Mouse (Mus musculus): ENCODE measurements around the gene Cbfb. TPM values are rescaled to one million over a fixed set of nuclear protein-coding genes. Genes with fewer than 3 reads are reported as not detected.

Gene Cbfb
- polyA plus RNA-seq, 1 experiment = 33.1 TPM

DNA sequence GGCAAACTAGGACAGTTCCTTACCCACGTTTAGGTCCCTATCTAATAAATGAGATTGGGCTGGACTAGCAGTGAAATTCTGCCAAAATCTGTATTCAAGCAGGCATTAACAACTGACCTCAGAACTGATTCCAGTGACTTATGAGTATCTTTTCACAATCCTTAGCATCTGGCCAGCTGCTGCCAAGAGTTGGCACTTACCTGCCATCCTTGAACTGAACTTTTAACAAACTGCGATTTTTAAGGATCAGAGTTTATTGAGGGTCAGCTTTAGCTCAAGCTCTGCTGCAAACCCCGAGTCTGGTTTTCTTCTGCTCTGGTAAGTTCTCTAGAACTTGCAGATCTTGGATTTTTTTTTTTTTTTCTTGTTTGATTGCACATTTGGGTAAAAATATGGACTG lies 892 bp upstream of the Cbfb start:
- TF ChIP-seq GATA1 (IDR thresholded peaks at IDR 0.05; ENCODE audit: low read length) = no peak

DNA sequence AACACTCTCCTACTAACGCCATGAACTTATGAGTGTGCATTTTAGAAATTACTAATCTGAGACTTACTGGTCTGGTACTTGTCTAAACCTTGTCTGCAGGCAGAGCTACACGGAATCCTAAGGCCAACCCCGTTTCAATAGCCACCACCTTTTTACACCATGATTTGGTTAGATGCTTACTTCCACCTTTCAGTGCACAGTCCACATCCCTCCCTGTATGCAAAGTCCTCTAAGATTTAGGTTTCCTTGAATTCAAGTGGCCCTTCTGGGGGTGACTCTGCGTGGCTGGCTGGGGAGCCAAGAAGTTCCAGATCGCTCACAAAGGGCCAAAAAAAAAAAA lies 463 bp upstream of the Cbfb start:
- TF ChIP-seq GATA1 (IDR thresholded peaks at IDR 0.05; ENCODE audit: low read length) = no peak

DNA sequence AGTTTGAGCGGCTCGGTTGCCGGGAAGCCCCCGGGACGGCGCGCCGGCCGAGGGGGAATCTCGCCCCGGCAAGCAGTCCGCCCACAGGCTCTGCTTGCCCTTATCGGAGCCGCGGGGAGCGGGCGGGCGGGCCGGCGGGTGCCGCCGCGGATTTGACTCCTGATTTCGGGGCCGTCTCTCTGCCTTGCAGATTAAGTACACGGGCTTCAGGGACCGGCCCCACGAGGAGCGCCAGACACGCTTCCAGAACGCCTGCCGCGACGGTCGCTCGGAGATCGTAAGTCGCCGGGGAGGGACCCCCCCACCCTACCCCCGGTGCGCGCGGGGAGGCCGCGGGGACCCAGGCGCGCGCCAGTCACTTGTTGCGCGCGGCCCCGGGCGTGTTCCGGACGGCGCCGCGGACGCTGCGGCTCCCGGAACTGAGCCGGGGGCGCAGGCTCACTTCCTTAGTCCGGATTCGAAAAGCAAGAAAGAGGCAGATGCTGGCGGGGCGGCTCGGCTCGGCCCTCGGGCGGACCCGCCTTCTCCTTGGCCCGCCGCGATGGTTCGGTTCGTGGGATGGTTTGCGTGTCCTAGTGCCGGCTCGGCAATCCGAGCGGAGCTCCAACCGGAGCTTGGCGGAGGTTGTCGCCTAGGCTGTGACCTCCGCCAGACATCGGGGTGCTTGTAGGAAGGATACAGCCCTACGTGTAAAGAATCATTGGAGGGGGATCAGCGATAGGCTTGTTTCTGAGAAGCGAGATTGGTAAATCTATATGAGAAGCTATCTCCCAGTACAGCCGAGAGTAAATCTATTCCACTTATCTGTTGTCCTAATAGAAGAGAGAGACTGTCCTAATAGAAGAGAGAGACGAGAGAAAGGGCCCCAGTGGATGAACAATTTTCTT lies 885 bp downstream of the Cbfb start:
- TF ChIP-seq GATA1 (IDR thresholded peaks at IDR 0.05; ENCODE audit: low read length) = no peak

DNA sequence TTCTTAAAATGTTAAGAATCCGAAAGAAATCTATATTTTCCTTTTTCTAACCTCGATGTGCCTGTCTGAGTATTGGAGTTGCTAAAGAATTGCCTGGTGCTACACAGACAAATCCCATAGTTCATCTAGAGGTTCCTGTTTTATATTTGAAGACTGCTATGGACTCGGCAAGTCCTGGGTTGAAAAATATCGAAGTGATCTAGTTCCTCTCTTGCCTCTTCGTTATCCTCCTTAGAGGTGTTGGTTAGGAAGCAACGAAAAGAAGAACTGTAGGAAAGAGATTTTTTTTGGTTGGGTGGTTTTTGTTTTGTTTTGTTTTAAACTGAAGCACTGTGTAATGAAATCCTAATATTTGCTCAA lies 1.5 kb downstream of the Cbfb start:
- no peak for TF ChIP-seq GATA1 (IDR thresholded peaks at IDR 0.05; ENCODE audit: low read length)

DNA sequence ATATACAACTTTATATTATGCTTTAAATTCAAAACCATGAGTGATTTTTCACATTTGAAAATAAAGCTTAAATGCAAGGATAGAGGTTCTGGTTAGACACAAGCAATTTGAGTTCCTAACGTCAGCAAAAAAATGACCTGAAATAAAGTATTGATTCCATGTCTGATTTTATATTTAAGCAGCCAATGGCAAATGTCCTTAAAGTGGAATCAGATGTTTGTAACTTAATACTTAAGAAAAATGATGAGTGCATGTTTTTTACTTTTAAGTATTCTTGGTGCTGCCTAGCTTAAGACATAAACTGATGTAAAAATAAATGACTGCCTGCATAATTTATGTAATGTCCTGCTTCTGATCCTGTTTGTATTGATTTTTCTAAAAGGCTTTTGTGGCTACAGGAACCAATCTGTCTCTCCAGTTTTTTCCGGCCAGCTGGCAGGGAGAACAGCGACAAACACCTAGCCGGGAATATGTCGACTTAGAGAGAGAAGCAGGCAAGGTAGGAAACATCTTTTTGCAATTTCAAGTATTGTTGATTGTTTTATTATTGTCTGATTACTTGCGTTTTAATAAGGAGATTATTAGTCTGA lies 7.8 kb downstream of the Cbfb start:
- TF ChIP-seq GATA1 (IDR thresholded peaks at IDR 0.05; ENCODE audit: low read length) = no peak

DNA sequence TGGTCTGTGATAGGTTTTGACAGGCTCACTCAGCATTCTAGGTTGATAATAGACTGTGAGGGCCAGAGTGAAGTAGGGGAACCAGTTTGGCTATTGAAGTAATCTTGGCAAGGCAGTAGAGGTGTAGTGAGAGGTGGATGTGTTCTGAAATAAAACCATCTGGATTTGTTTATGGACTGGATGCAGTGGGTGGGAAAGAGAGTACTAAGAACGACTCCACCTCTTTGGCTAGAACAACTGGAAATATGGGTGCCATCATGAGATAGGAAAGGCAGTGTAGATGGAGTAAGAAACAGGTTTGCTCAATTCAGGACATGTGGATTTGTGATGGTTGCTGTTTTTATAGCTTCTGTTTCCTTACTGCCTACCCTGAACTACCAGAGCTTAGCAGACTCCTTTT lies 11.7 kb downstream of the Cbfb start:
- TF ChIP-seq GATA1 (IDR thresholded peaks at IDR 0.05; ENCODE audit: low read length) = no peak

DNA sequence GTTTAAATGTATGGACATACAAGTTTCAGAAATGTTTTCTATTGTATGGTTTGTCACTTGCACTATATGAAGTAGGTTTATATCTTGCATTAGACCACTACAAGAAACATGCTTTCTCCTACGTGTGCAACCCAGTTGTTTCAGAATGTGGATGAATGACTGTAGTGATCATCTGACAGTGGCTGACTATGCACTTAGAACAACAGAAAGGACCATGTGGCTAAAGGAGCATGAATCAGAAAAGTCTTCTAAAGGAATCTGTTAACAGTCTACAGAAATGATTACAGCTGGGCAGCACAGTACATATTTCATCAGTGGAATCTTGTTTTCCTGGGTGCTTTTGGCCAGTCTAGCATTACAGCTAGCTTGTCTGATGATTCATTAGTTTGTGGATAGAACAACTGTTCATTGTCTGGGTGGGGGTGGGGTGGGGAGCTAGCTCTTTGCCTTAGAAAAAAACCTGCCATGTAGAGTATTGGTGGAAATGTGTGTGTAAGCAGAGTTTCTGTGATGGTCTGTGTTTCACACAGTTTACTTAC lies 16.1 kb downstream of the Cbfb start:
- TF ChIP-seq GATA1 (IDR thresholded peaks at IDR 0.05; ENCODE audit: low read length) = no peak

DNA sequence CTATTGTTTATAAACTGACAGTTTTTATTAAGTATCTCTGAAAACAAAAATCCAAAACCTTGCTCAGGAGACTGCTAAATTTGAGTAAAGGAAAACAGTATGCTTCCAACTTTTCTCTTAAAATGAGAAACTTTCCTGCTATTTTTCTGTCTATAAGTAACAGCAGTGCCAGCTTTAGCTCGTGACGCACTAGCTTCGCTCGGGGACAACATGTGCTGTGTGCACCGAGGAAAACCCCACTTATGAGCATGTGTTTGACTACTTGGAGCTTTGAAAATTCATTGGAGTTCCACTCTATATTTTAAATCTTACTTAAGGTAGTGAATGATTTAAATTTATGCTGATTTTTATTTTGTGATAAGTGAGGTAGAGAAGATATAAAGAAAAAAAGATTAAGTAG lies 21.7 kb downstream of the Cbfb start:
- TF ChIP-seq GATA1 (IDR thresholded peaks at IDR 0.05; ENCODE audit: low read length) = no peak

GRCm38 (mm10) chr8:105205748-105206147 lies 35.3 kb downstream of the Cbfb start:
- TF ChIP-seq GATA1 (IDR thresholded peaks at IDR 0.05; ENCODE audit: low read length) = no peak

DNA sequence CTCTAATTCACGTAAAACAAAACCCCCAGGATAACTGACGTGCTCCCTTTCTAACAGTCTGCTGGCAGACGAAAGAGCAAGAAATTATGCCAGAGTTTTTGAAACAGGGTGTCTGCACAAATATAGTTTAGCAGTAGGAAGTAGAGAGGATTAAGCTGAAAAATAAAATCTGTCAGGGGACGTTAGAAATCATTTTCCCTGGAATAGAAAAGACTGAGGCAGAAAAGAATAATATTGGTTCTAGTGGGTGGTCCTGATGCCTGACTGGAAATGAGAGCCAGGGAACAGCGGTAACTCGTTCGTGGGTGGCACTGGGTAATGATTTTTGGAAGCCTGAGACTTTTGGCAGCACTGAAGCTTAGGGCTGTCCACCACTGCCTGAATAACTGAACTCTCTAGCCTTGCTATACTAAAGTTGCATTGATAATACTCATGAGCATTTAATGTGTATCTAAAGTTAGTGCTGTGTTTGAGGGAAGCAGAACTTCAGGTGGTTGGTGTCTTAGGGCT lies 36.3 kb downstream of the Cbfb start:
- no peak for TF ChIP-seq GATA1 (IDR thresholded peaks at IDR 0.05; ENCODE audit: low read length)

DNA sequence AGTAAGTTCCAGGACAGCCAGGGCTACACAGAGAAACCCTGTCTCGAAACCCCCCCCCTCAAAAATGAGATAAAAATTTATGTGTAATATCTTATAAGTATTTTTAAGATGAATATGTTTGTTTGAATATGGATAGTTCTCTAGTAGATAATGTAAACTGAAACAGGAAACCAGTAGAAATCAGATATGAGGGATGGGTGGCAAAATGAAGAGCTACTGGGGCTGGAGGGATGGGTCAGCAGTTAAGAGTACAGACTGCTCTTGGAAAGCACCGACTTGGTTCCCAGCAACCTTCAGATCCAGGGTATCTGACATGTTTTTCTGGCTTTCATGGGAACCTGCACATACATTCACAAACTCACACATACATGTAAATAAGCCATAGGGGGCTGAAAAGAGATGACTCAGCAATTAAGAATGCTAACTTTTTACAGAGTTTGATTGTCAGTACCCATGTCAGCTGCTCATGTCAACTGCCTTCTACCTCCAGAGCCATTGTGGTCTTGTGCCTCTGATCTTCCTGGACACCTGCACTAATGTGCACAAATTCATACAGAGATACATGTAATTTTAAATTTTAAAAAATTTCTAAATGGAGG lies 37.3 kb downstream of the Cbfb start:
- TF ChIP-seq GATA1 (IDR thresholded peaks at IDR 0.05; ENCODE audit: low read length) = no peak

GRCm38 (mm10) chr8:105209153-105210110 lies 39.0 kb downstream of the Cbfb start:
- TF ChIP-seq GATA1 (IDR thresholded peaks at IDR 0.05; ENCODE audit: low read length) = no peak

DNA sequence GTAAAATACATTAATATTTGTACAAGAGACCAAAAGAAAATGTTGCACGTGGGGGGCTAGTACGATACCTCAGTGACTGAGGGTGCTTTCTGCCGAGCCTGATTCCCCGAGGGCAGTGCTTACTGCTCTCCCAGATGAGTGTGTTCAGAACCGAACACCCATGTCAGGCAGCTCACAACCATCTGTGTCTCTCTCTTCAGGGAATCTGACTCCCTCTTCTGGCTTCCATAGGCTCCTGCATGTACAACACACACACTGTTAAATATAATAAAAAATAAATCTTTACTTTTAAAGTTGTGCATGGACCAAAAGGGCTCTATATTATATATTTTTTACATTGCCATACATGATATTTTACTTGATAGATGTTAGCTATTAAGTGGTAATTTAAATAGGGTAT lies 43.6 kb downstream of the Cbfb start:
- TF ChIP-seq GATA1 (IDR thresholded peaks at IDR 0.05; ENCODE audit: low read length) = no peak

DNA sequence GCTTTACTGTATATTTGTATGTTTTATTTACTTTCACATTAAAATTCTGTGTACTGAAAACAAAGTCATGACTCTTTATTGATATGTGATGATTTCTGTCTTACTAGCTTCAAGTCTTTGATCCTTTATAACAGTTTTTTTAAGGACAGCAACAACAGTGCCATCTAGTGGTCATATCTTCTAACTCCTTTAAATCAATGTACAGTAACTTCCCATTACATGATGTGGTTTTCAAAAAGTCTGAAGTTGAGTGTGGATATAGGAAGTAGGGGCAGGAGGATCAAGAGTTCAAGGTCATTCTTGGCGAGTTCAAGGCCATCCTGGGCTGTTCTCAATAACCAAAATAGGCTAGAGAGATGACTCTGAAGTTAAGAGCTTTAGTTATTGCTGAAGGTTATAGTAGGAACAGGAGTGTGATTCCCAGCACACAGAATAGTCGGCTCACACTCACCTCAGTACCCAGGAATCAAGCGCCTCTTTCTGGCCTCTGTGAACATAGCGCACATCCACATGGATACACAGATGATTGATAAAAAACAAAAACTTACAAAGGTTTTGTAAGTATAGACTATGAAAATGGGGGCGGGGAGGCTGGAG lies 47.5 kb downstream of the Cbfb start:
- TF ChIP-seq GATA1 (IDR thresholded peaks at IDR 0.05; ENCODE audit: low read length) = no peak

- TF ChIP-seq GATA1 (IDR thresholded peaks at IDR 0.05; ENCODE audit: low read length) = no peak
Measured at GRCm38 (mm10) chr8:105223850-105224249, 53.4 kb downstream of the Cbfb start.
